Mouse (Mus musculus) lung, postnatal 0 days (tissue): Measurements from ENCODE around the gene Plxnb3.

Experiments
- CTCF ChIP-seq: IDR thresholded peaks from 2 replicates; pipeline ENCODE4 v1.5.1; 2016; ENCODE audit warnings: antibody characterized with exemption, mild to moderate bottlenecking
- EP300 ChIP-seq: IDR thresholded peaks from 2 replicates; pipeline ENCODE4 v1.6.1; 2016; ENCODE audit warnings: antibody characterized with exemption, mild to moderate bottlenecking, control low read depth

DNA sequence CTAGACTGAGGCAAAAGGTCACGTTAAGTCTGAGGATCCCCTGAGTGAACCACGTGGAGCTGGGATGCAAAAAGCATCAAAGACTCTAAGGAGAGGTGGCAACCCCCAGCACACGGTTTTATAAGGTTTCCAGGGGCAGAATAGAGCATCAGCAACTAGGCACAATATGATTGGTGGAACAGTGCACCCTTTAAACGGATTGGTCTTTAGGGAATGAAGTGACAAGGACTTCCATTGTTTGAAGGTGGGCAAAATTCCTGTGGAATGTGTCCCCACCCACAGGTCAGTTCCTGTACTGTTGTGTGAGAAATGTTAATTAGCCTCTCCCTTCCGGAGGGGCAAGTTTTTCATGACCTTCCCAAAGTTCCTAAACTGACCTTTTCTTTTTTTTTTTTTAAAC, 17.7 kb upstream of the Plxnb3 start:
- TF ChIP-seq CTCF (no peak), EP300 (no peak)
